Mouse (Mus musculus) kidney, adult 2 months (tissue): ENCODE results near the gene Hspa14.

Experiments
- CTCF ChIP-seq: fragments of 200-500 bp; conservative IDR thresholded peaks from 2 replicates; pipeline ENCODE4 v1.5.1; 2011; ENCODE audit warnings: low read depth, mild to moderate bottlenecking, control low read depth, low read length, moderate library complexity, mixed read lengths; ENCODE audit not compliant: insufficient read depth, insufficient read length
- POLR2A ChIP-seq: fragments of 200-500 bp; IDR thresholded peaks from one replicate; pipeline ENCODE4 v1.6.1; 2011; ENCODE audit warnings: low read depth, low read length, control low read depth

DNA sequence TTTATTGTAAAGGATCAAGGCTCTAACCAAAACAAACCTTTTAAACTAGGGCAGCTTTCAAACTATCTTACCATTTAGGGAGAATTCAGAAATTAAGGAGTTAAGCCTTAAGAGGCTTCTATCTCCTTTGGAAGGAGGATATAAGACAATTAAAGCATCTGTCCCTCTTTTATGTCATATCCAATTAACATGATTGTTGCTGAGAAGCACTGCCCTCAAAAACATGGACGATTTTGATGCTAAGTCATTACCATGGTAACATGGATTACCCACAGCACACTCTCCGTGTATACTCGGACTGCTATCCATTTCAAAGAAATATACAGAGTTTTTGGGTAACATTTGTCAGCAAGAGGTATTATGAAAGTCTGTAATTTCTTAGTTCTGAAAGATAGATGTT is 22.8 kb downstream of the Hspa14 start:
- TF ChIP-seq CTCF: no peak
- no peak for TF ChIP-seq POLR2A
